Mouse (Mus musculus): ENCODE measurements around the gene Pole4. TPM values are rescaled to one million over a fixed set of nuclear protein-coding genes. Genes with fewer than 3 reads are reported as not detected.

The Pole4 gene
- polyA plus RNA-seq (2014; fragmentation: Nextera tagmentation; extraction: Ambion mirVana) = 120 and 126 TPM in 2 replicates

DNA sequence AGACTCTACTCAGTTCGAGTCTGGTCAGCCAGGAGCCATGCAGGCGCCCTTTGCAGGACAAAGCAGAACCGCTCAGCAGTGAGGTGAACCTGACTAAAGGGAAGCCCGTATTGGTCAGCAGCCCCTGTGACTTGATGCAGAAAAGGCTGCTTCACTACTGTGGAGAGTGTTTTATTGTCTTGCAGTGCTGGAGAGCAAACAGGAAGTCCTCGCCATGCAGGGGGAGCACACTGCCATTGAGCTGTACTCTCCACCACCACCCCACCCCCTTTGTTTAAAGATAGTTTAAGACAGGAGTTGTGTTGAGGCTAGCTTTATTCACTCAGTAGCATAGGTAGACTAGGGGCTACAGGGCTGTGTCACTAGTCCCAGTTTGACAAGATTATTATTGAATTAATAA, at the start of gene Pole4:
Gene Pole4, minus strand, starts transcription at position 145 of the 400 bp plus-strand sequence.
- WGBS = 79% methylated on average over 5 of the region's 5 CpGs

DNA sequence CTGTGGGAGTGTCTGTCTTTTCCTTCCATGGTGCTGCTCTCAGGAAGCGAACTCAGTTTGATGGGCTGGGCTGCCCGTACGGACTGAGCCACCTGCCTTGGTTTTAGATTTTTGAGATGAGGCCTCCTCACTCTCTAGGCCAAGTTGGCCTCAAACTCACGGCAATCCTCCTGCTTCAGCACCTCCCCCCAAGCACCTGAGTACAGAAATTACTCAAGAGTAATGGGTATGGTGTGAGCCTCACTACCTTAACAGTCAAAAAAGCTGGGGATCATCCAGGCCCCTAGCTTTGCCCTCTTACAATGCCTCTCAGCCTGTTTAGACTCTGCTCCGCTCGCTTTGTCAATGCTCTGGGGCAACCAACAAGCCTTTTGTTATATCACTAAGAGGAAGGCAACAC, 49.6 kb upstream of the Pole4 start:
- no peak overlapping the region for H3K9ac ChIP-seq (replicated peaks; ENCODE audit: low read depth, low read length)
- no peaks in the 10 kb centered on the region for H3K9me3 ChIP-seq (ENCODE audit: control insufficient read depth, low read depth, low read length)
- peaks cover 6% of the 10 kb centered on the region; the same call in 1 of the 2 replicates for H3K36me3 ChIP-seq (ENCODE audit: control insufficient read depth, insufficient read depth, low read length)
- no peaks in the 10 kb centered on the region for H3K4me1 ChIP-seq (ENCODE audit: control insufficient read depth, insufficient read depth, low read length)
- no peak overlapping the region for H3K27ac ChIP-seq (ENCODE audit: low read length)
- no peak overlapping the region for H3K4me2 ChIP-seq (replicated peaks; ENCODE audit: low read depth, low read length)
- no peaks in the 10 kb centered on the region for H3K27me3 ChIP-seq (ENCODE audit: control insufficient read depth, insufficient read depth, low read length)
- WGBS = 88% methylated on average over 6 of the region's 6 CpGs
- ATAC-seq (ENCODE audit: insufficient number of reproducible peaks, insufficient read depth, low FRiP score, low read depth) = no peak
- no peak overlapping the region for H3K4me3 ChIP-seq (ENCODE audit: low read depth, low read length)

More for the DNA sequence above, at the start of gene Pole4:
- Histone ChIP-seq H3K4me1 (ENCODE audit: control insufficient read depth, insufficient read depth, low read length) (no peaks in the 10 kb centered on the region), H3K36me3 (ENCODE audit: control insufficient read depth, insufficient read depth, low read length) (no peaks in the 10 kb centered on the region), H3K4me2 (replicated peaks; ENCODE audit: low read depth, low read length) (no peak within 1 kb of the TSS), H3K9ac (replicated peaks; ENCODE audit: low read depth, low read length) (no peak within 1 kb of the TSS), H3K27me3 (ENCODE audit: control insufficient read depth, insufficient read depth, low read length) (no peaks in the 10 kb centered on the region), H3K27ac (ENCODE audit: low read length) (no peak within 1 kb of the TSS), H3K4me3 (ENCODE audit: low read depth, low read length) (no peak within 1 kb of the TSS), H3K9me3 (ENCODE audit: control insufficient read depth, low read depth, low read length) (no peaks in the 10 kb centered on the region)
- no peak for ATAC-seq (ENCODE audit: insufficient number of reproducible peaks, insufficient read depth, low FRiP score, low read depth)

DNA sequence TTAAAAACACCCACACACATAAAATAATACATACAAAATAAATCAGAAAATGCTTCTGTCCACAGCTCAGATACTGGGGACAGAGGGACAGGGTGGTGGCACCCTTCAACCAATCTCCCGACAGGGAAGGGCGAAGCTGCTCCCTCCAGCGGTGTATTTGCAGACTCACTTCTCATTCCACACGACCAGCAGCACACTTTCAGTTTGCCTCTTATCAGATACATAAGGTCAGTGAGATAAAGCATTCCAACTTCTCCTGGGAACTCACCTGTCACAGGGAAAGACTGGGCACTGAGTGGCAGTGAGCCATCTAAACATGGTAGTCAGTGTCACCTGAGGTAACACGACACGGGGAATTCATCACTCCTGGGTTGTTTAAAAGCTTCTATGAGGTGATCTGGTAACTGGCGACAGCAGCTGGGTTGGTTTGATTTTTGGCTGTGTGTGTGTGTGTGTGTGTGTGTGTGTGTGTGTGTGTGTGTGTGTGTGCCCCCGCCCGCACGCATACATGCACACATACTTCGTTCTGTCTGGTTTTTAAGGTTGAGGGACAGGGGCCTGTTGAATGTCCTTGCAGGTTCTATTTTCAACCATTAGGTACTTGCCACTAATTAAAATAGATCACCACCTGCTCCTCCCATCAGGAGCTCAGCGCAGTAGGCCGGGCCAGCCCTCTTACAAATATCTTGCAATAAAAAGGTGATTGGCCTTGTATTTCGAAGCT, 48.6 kb upstream of the Pole4 start:
- no peak for ATAC-seq (ENCODE audit: insufficient number of reproducible peaks, insufficient read depth, low FRiP score, low read depth)
- 72% methylated on average over 14 of the region's 14 CpGs for WGBS
- H3K36me3 ChIP-seq (ENCODE audit: control insufficient read depth, insufficient read depth, low read length) = peaks cover 4% of the 10 kb centered on the region; the same call in 1 of the 2 replicates
- no peaks in the 10 kb centered on the region for H3K27me3 ChIP-seq (ENCODE audit: control insufficient read depth, insufficient read depth, low read length)
- H3K9ac ChIP-seq (replicated peaks; ENCODE audit: low read depth, low read length) = no peak overlapping the region
- H3K9me3 ChIP-seq (ENCODE audit: control insufficient read depth, low read depth, low read length) = no peaks in the 10 kb centered on the region
- no peaks in the 10 kb centered on the region for H3K4me1 ChIP-seq (ENCODE audit: control insufficient read depth, insufficient read depth, low read length)
- no peak overlapping the region for H3K4me2 ChIP-seq (replicated peaks; ENCODE audit: low read depth, low read length)
- no peak overlapping the region for H3K4me3 ChIP-seq (ENCODE audit: low read depth, low read length)
- H3K27ac ChIP-seq (ENCODE audit: low read length) = no peak overlapping the region

DNA sequence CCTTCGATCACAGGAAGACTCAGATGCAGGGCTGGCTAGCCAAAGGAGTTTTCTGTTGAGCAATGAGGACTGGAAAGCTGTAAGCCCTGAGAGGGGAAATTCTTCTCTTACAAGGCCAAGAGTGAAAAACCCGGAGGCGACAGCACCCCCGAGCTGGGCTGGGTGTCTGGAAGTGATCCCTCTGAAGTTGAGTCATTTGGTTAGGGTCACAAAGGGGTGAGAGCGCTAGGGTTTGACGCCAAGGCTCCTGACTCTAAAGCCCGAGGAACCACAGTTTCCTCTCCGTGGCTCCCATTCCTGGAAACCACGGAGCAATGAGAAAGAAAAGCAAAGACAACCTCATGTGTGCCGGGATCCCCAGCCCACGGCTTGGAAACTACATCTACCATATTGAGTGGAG, 47.9 kb upstream of the Pole4 start:
- 53% methylated on average over 11 of the region's 11 CpGs for WGBS
- no peak overlapping the region for H3K4me2 ChIP-seq (replicated peaks; ENCODE audit: low read depth, low read length)
- H3K36me3 ChIP-seq (ENCODE audit: control insufficient read depth, insufficient read depth, low read length) = peaks cover 4% of the 10 kb centered on the region; the same call in 1 of the 2 replicates
- H3K9ac ChIP-seq (replicated peaks; ENCODE audit: low read depth, low read length) = no peak overlapping the region
- no peaks in the 10 kb centered on the region for H3K4me1 ChIP-seq (ENCODE audit: control insufficient read depth, insufficient read depth, low read length)
- no peak for ATAC-seq (ENCODE audit: insufficient number of reproducible peaks, insufficient read depth, low FRiP score, low read depth)
- H3K4me3 ChIP-seq (ENCODE audit: low read depth, low read length) = no peak overlapping the region
- no peaks in the 10 kb centered on the region for H3K9me3 ChIP-seq (ENCODE audit: control insufficient read depth, low read depth, low read length)
- no peak overlapping the region for H3K27ac ChIP-seq (ENCODE audit: low read length)
- H3K27me3 ChIP-seq (ENCODE audit: control insufficient read depth, insufficient read depth, low read length) = no peaks in the 10 kb centered on the region

DNA sequence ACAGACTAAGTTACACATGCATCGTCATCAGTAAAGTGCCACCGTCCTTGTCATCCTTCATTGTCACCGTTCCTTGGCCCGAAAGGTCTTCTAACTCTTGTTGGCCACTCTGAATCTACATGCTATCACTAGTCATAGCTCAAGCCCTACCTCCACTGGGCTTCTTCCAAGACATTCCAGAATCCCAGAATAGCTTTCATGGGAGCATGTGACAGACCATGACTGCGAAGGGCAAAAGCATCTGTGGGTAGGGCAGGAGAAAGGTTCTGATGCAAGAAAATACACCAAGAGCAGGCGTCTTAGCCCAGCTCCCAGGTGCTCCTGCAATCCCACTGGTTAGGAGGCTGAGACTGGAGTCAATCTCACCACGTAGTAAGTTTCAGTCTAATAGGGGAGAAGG, 46.6 kb upstream of the Pole4 start:
- Histone ChIP-seq H3K27me3 (ENCODE audit: control insufficient read depth, insufficient read depth, low read length) (no peaks in the 10 kb centered on the region), H3K9ac (replicated peaks; ENCODE audit: low read depth, low read length) (no peak overlapping the region), H3K27ac (ENCODE audit: low read length) (no peak overlapping the region), H3K4me1 (ENCODE audit: control insufficient read depth, insufficient read depth, low read length) (no peaks in the 10 kb centered on the region), H3K4me3 (ENCODE audit: low read depth, low read length) (no peak overlapping the region), H3K36me3 (ENCODE audit: control insufficient read depth, insufficient read depth, low read length) (peaks cover 4% of the 10 kb centered on the region; the same call in 1 of the 2 replicates), H3K4me2 (replicated peaks; ENCODE audit: low read depth, low read length) (no peak overlapping the region), H3K9me3 (ENCODE audit: control insufficient read depth, low read depth, low read length) (no peaks in the 10 kb centered on the region)
- 95% methylated on average over 7 of the region's 7 CpGs for WGBS
- ATAC-seq (ENCODE audit: insufficient number of reproducible peaks, insufficient read depth, low FRiP score, low read depth) = no peak

DNA sequence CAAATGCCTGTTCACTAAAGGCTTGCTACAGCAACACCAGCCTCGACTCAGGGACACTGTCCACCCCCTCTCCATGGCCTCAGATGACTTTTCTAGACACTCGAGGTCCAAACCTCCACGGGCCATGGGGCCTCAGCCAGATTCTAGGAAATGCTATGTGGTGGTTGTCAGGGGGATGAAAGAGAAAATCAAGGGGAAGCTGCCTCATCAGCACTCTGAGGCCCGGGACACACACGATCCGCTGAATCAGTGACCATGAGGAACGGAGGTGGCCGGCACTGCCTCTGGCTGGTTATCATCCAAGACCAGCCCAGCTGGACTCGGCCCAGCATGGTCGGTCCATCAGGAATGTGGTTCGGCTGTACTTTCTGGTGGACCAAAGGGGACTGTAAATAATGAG, 45.9 kb upstream of the Pole4 start:
- H3K27me3 ChIP-seq (ENCODE audit: control insufficient read depth, insufficient read depth, low read length) = no peaks in the 10 kb centered on the region
- no peak overlapping the region for H3K9ac ChIP-seq (replicated peaks; ENCODE audit: low read depth, low read length)
- H3K27ac ChIP-seq (ENCODE audit: low read length) = no peak overlapping the region
- H3K4me1 ChIP-seq (ENCODE audit: control insufficient read depth, insufficient read depth, low read length) = no peaks in the 10 kb centered on the region
- no peaks in the 10 kb centered on the region for H3K9me3 ChIP-seq (ENCODE audit: control insufficient read depth, low read depth, low read length)
- ATAC-seq (ENCODE audit: insufficient number of reproducible peaks, insufficient read depth, low FRiP score, low read depth) = no peak
- peaks cover 4% of the 10 kb centered on the region; the same call in 1 of the 2 replicates for H3K36me3 ChIP-seq (ENCODE audit: control insufficient read depth, insufficient read depth, low read length)
- WGBS = 88% methylated on average over 11 of the region's 11 CpGs
- no peak overlapping the region for H3K4me2 ChIP-seq (replicated peaks; ENCODE audit: low read depth, low read length)
- H3K4me3 ChIP-seq (ENCODE audit: low read depth, low read length) = no peak overlapping the region

DNA sequence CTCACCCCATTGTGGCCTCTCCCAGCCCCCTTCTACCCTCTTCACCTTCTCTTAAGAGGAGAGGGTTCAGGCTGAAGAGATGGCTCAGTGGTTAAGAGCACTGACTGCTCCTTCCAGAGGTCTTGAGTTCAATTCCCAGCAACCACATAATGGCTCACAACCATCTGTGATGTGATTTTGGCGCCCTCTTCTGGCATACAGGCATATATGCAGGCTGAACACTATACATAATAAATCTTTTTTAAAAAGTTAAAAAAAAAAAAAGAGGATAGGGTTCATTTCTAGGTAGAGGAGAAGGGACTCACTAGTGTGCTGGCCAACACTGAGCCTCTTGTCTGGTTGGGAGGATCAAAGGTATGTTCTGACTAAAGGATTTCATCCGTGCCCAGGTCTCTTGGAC, 44.9 kb upstream of the Pole4 start:
- Histone ChIP-seq H3K9me3 (ENCODE audit: control insufficient read depth, low read depth, low read length) (no peaks in the 10 kb centered on the region), H3K4me3 (ENCODE audit: low read depth, low read length) (no peak overlapping the region), H3K4me1 (ENCODE audit: control insufficient read depth, insufficient read depth, low read length) (no peaks in the 10 kb centered on the region), H3K27me3 (ENCODE audit: control insufficient read depth, insufficient read depth, low read length) (no peaks in the 10 kb centered on the region), H3K36me3 (ENCODE audit: control insufficient read depth, insufficient read depth, low read length) (peaks cover 4% of the 10 kb centered on the region; the same call in 1 of the 2 replicates), H3K9ac (replicated peaks; ENCODE audit: low read depth, low read length) (no peak overlapping the region), H3K27ac (ENCODE audit: low read length) (no peak overlapping the region), H3K4me2 (replicated peaks; ENCODE audit: low read depth, low read length) (no peak overlapping the region)
- 66% methylated on average over 2 of the region's 2 CpGs for WGBS
- ATAC-seq (ENCODE audit: insufficient number of reproducible peaks, insufficient read depth, low FRiP score, low read depth) = no peak

DNA sequence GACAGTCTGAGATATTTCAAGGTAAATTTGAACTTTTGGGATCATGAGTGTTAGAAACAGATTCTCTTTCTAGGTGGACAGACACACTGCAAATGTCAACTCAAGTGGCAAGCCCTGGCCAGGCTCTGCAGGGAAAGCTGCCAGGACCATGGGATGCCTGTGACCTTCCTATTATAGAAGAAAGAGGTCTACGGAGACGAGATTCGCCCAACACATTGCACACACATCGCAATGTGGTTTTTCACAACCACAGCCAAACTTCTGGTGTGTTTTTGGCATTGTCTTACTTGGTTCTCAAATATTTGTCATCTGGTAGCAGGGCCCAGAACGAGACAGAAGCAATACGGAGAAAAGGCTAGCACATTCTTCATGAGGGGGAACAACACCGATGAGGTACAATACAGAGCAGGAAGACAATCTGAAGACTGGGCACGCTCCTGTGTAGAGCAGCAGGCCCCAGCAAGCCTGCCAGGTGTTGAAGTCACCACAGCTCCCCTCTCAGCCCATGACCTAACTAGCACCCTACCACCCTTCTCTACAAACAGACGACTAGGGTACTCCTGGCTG, 43.0 kb upstream of the Pole4 start:
- Histone ChIP-seq H3K36me3 (ENCODE audit: control insufficient read depth, insufficient read depth, low read length) (peaks cover 7% of the 10 kb centered on the region; the same call in 1 of the 2 replicates), H3K4me1 (ENCODE audit: control insufficient read depth, insufficient read depth, low read length) (no peaks in the 10 kb centered on the region), H3K27ac (ENCODE audit: low read length) (no peak overlapping the region), H3K4me2 (replicated peaks; ENCODE audit: low read depth, low read length) (no peak overlapping the region), H3K27me3 (ENCODE audit: control insufficient read depth, insufficient read depth, low read length) (no peaks in the 10 kb centered on the region), H3K4me3 (ENCODE audit: low read depth, low read length) (no peak overlapping the region), H3K9me3 (ENCODE audit: control insufficient read depth, low read depth, low read length) (no peaks in the 10 kb centered on the region), H3K9ac (replicated peaks; ENCODE audit: low read depth, low read length) (no peak overlapping the region)
- 86% methylated on average over 9 of the region's 9 CpGs for WGBS
- ATAC-seq (ENCODE audit: insufficient number of reproducible peaks, insufficient read depth, low FRiP score, low read depth) = no peak
